Mouse (Mus musculus) CH12.LX (cell line): ENCODE measurements around the gene Amy2a5. TPM values are rescaled to one million over a fixed set of nuclear protein-coding genes. Genes with fewer than 3 reads are reported as not detected.

Experiments
- DNase-seq: peaks from one replicate; pipeline ENCODE4 v3.0.0-alpha.2; 2013; ENCODE audit errors: extremely low read depth
- H3K27ac ChIP-seq: 2 replicates; pipeline ENCODE4 v1.5.1; 2012; ENCODE audit warnings: low read depth, mild to moderate bottlenecking, control low read depth, moderate library complexity; ENCODE audit not compliant: insufficient read depth
- H3K27me3 ChIP-seq: replicated peaks from 2 replicates; pipeline ENCODE3; 2012; ENCODE audit warnings: inconsistent platforms
- H3K36me3 ChIP-seq, 2 experiments: replicated peaks in 1 of 2; 2 replicates each; pipeline versions ENCODE3 to v1.6.1; 2012; ENCODE audit warnings: inconsistent platforms in 1 of 2, low read length in 1 of 2, mild to moderate bottlenecking in 1 of 2, mixed read lengths in 1 of 2, moderate library complexity in 1 of 2; ENCODE audit not compliant: control insufficient read depth in 1 of 2, insufficient read depth in 1 of 2
- H3K4me1 ChIP-seq, 2 experiments: 2 replicates each; pipeline ENCODE4 v1.6.1; 2012; ENCODE audit warnings: inconsistent platforms in 1 of 2, moderate library complexity in 1 of 2; ENCODE audit not compliant: insufficient read depth in 2 of 2, control insufficient read depth in 1 of 2
- H3K4me2 ChIP-seq: 2 replicates; pipeline ENCODE4 v1.6.1; 2012; ENCODE audit warnings: low read depth, mild to moderate bottlenecking, control low read depth; ENCODE audit not compliant: poor library complexity, insufficient read depth, severe bottlenecking
- H3K4me3 ChIP-seq, 3 experiments: fragments of 150-350 bp in 1 of 3; sonication (generic) in 1 of 3; replicated peaks in 1 of 3; 2 replicates each; pipeline versions ENCODE3 to v1.5.1; 2011 to 2012; ENCODE audit warnings: low read depth in 2 of 3, low read length in 2 of 3, mild to moderate bottlenecking in 2 of 3, moderate library complexity in 2 of 3, control low read depth in 1 of 3, improper control_type of control experiment in 1 of 3, inconsistent platforms in 1 of 3, mixed read lengths in 1 of 3; ENCODE audit not compliant: poor library complexity in 1 of 3
- H3K79me2 ChIP-seq: replicated peaks from 2 replicates; pipeline ENCODE4 v1.6.1; 2012; ENCODE audit warnings: mild to moderate bottlenecking, moderate library complexity; ENCODE audit not compliant: control insufficient read depth, poor library complexity, insufficient read depth, severe bottlenecking; ENCODE audit errors: extremely low read depth
- H3K9ac ChIP-seq: 2 replicates; pipeline ENCODE4 v1.6.1; 2012; ENCODE audit warnings: low read depth, mild to moderate bottlenecking, control low read depth, moderate library complexity; ENCODE audit not compliant: insufficient read depth
- H3K9me3 ChIP-seq: replicated peaks from 2 replicates; pipeline ENCODE3; 2012; ENCODE audit warnings: low read length, inconsistent platforms, mixed read lengths
- E2F4 ChIP-seq: IDR thresholded peaks from 2 replicates; pipeline ENCODE4 v1.6.1; 2011; ENCODE audit warnings: low read depth, low read length, improper control_type of control experiment; ENCODE audit not compliant: insufficient replicate concordance
- ELF1 ChIP-seq: IDR thresholded peaks from 2 replicates; pipeline ENCODE4 v1.6.1; 2014; ENCODE audit warnings: low read depth, mild to moderate bottlenecking, inconsistent platforms, low read length, improper control_type of control experiment
- IRF4 ChIP-seq: IDR thresholded peaks from 2 replicates; pipeline ENCODE4 v1.6.1; 2014; ENCODE audit warnings: low read depth, mild to moderate bottlenecking, inconsistent platforms, low read length, improper control_type of control experiment
- MAX ChIP-seq: IDR thresholded peaks from 2 replicates; pipeline ENCODE4 v1.6.1; 2011; ENCODE audit warnings: low read length, improper control_type of control experiment
- PAX5 ChIP-seq: IDR thresholded peaks from 2 replicates; pipeline ENCODE4 v1.6.1; 2012; ENCODE audit warnings: low read length, inconsistent platforms, mixed read lengths
- SIN3A ChIP-seq: IDR thresholded peaks from 2 replicates; pipeline ENCODE4 v1.6.1; 2012; ENCODE audit warnings: low read length, improper control_type of control experiment, inconsistent platforms
- dilution Hi-C: fragments of 300-500 bp; cut with MboI; formaldehyde crosslinking; loops from 2 replicates; pipeline ENCODE4 v1.14.3; 2020; ENCODE audit warnings: low sequenced_read_pairs; ENCODE audit not compliant: extremely low pct_unique_long_range_greater_than_20kb, extremely low pct_ligation_motif_present
- in situ Hi-C: fragments of 300-500 bp; cut with MboI; formaldehyde crosslinking; loops from 3 replicates; pipeline ENCODE4 v1.14.3; 2019; ENCODE audit warnings: low sequenced_read_pairs, low pct_ligation_motif_present, low pct_unique_long_range_greater_than_20kb, mixed read lengths
- polyA plus RNA-seq: library from polyadenylated mRNA; unstranded; fragments of >175 nt; gene quantifications from 2 replicates; pipeline ENCODE4 v1.2.1, GENCODE M21; 2012; ENCODE audit warnings: low read depth; ENCODE audit not compliant: insufficient read length
- total RNA-seq, 2 experiments: library from RNA; depleted of rRNA; stranded (reverse); fragments of 300-350 nt in 1 of 2; fragments of >200 nt in 1 of 2; gene quantifications; 2 replicates each; pipeline ENCODE4 v1.2.3; 2012 to 2014

The Amy2a5 gene
- total and polyA plus RNA-seq, 3 experiments: not detected

DNA sequence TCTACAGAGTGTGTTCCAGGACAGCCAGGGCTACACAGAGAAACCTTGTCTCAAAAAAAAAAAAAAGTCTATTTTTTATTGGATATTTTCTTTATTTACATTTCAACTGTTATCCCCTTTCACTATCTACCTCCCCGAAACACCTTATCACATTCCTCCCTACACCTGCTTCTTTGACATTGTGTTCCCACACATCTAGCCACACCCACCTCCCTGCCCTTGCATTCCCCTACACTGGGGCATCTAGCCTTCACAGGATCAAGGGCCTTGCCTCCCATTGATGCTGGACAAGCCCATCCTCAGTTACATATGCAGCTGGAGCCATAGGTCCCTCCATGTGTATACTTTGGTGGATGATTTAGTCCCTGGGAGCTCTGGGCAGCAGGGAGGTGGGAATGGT, 31.5 kb downstream of the Amy2a5 start:
- Histone ChIP-seq H3K9me3 (peaks cover 15% of the 10 kb centered on the region), H3K4me1 (no peaks in the 10 kb centered on the region), H3K36me3 (no peaks in the 10 kb centered on the region), H3K4me2 (no peak overlapping the region), H3K27me3 (no peaks in the 10 kb centered on the region), H3K4me3 (no peak overlapping the region), H3K27ac (no peak overlapping the region), H3K9ac (no peak overlapping the region), H3K79me2 (no peaks in the 10 kb centered on the region)
- in situ Hi-C loops (no loop called here), dilution Hi-C loops (no loop called here)
- DNase-seq: no peak
- TF ChIP-seq PAX5 (no peak), IRF4 (no peak), MAX (no peak), SIN3A (no peak), E2F4 (no peak), ELF1 (no peak)

Other genes with a start within 250 kb of the Amy2a5 start
- not detected in 2 replicates for gene Amy2a4, start 32.6 kb upstream of the Amy2a5 start, total RNA-seq (2012; rRNA removed)
- gene Amy2a4, start 32.6 kb upstream of the Amy2a5 start, total RNA-seq (2014; rRNA removed): not detected in 2 replicates
- gene Amy2a4, start 32.6 kb upstream of the Amy2a5 start, polyA plus RNA-seq: not detected in 2 replicates
- gene Amy2a3, start 65.2 kb upstream of the Amy2a5 start, total RNA-seq (2012; rRNA removed): not detected in 2 replicates
- not detected in 2 replicates for gene Amy2a3, start 65.2 kb upstream of the Amy2a5 start, total RNA-seq (2014; rRNA removed)
- not detected in 2 replicates for gene Amy2a3, start 65.2 kb upstream of the Amy2a5 start, polyA plus RNA-seq
- gene Amy2a2, start 97.8 kb upstream of the Amy2a5 start, total RNA-seq (2012; rRNA removed): not detected in 2 replicates
- not detected in 2 replicates for gene Amy2a2, start 97.8 kb upstream of the Amy2a5 start, total RNA-seq (2014; rRNA removed)
- gene Amy2a2, start 97.8 kb upstream of the Amy2a5 start, polyA plus RNA-seq: not detected in 2 replicates